Mouse (Mus musculus): Measurements from ENCODE around the gene Tmem167b. TPM values are rescaled to one million over a fixed set of nuclear protein-coding genes. Genes with fewer than 3 reads are reported as not detected.

Gene Tmem167b
- polyA plus RNA-seq, 1 experiment from 2014 or later, result 19.8 TPM

Small RNAs within 50 kb of the gene (microRNA-seq; reads per million reads assigned to microRNA genes)
- gene Gm22860, result not detected

Other genes with a start within 250 kb of the Tmem167b start
- 0.19 TPM in 1 of 2 replicates, not detected in the other for gene Mybphl, start 197.6 kb downstream of the Tmem167b start, polyA plus RNA-seq (2016; fragmentation: Nextera tagmentation; extraction: Ambion mirVana)
- 20.2 and 21.2 TPM in 2 replicates for gene Psrc1, start 178.6 kb downstream of the Tmem167b start, polyA plus RNA-seq (2016; fragmentation: Nextera tagmentation; extraction: Ambion mirVana)
- gene Celsr2, start 146.9 kb downstream of the Tmem167b start, polyA plus RNA-seq (2016; fragmentation: Nextera tagmentation; extraction: Ambion mirVana), result 0.49 and 0.93 TPM in 2 replicates
- gene Sars, start 117.3 kb downstream of the Tmem167b start, polyA plus RNA-seq (2016; fragmentation: Nextera tagmentation; extraction: Ambion mirVana), result 132 and 134 TPM in 2 replicates
- gene 1700013F07Rik, start 28.3 kb downstream of the Tmem167b start, polyA plus RNA-seq (2016; fragmentation: Nextera tagmentation; extraction: Ambion mirVana), result not detected in 2 replicates
- gene 5330417C22Rik, start 25.9 kb downstream of the Tmem167b start, polyA plus RNA-seq (2016; fragmentation: Nextera tagmentation; extraction: Ambion mirVana), result 0.08 and 0.13 TPM in 2 replicates
- gene Taf13, start 9.2 kb upstream of the Tmem167b start, polyA plus RNA-seq (2016; fragmentation: Nextera tagmentation; extraction: Ambion mirVana), result 13.4 and 16.4 TPM in 2 replicates
- 3.0 and 3.5 TPM in 2 replicates for gene Wdr47, start 28.8 kb upstream of the Tmem167b start, polyA plus RNA-seq (2016; fragmentation: Nextera tagmentation; extraction: Ambion mirVana)
- gene Clcc1, start 91.4 kb upstream of the Tmem167b start, polyA plus RNA-seq (2016; fragmentation: Nextera tagmentation; extraction: Ambion mirVana), result 44.4 and 47.1 TPM in 2 replicates
- gene Gpsm2, start 159.8 kb upstream of the Tmem167b start, polyA plus RNA-seq (2016; fragmentation: Nextera tagmentation; extraction: Ambion mirVana), result 51.1 and 53.9 TPM in 2 replicates
- gene Aknad1, start 177.2 kb upstream of the Tmem167b start, polyA plus RNA-seq (2016; fragmentation: Nextera tagmentation; extraction: Ambion mirVana), result 0.24 and 0.37 TPM in 2 replicates

Measured in liver, embryonic 12.5 days (tissue).